Mouse (Mus musculus): ENCODE data around the gene Cacna2d2. TPM values are rescaled to one million over a fixed set of nuclear protein-coding genes. Genes with fewer than 3 reads are reported as not detected.

The Cacna2d2 gene
- polyA plus RNA-seq, 1 experiment from 2014 or later = 0.77 TPM

GRCm38 (mm10) chr9:107424485-107425175 is 25.2 kb downstream of the Cacna2d2 start:
- Histone ChIP-seq H3K9me3 (ENCODE audit: control insufficient read depth, low read length) (no peaks in the 10 kb centered on the region), H3K9ac (ENCODE audit: low read depth, low read length) (no peak overlapping the region), H3K27me3 (replicated peaks; ENCODE audit: control insufficient read depth, insufficient read depth, low read length) (peaks cover 3% of the 10 kb centered on the region; the same call in 1 of the 2 replicates), H3K4me3 (ENCODE audit: low read length) (no peak overlapping the region), H3K4me2 (ENCODE audit: low read depth, low read length) (no peak overlapping the region), H3K4me1 (ENCODE audit: control insufficient read depth, insufficient read depth, low read length) (no peaks in the 10 kb centered on the region), H3K36me3 (ENCODE audit: control insufficient read depth, insufficient read depth, low read length) (no peaks in the 10 kb centered on the region), H3K27ac (ENCODE audit: low read length) (no peak overlapping the region)
- no peak for ATAC-seq
- 67% methylated on average over 12 of the region's 12 CpGs for WGBS

DNA sequence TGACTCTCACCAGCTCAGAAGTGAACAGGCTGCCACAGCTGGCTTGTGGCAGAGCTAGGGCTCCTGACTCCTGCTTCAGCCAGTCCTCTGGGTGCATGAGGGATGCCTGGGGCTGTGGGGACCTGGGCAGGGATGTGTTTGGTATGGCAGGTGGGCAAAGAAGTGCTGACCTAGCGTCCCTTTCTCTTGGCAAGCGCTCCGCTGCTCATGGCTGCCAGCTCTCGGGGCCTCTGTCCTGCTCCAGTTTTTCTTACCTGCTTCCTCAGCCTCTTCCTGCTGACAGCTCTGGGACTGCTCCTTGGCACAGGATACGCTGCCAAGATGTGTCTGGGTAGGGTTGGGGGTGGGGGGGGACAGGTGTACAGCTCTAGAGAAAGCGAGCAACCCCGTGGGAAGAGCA is 28.5 kb downstream of the Cacna2d2 start:
- H3K4me3 ChIP-seq (ENCODE audit: low read length) = no peak overlapping the region
- WGBS = 81% methylated on average over 7 of the region's 7 CpGs
- no peak overlapping the region for H3K27ac ChIP-seq (ENCODE audit: low read length)
- no peaks in the 10 kb centered on the region for H3K36me3 ChIP-seq (ENCODE audit: control insufficient read depth, insufficient read depth, low read length)
- H3K27me3 ChIP-seq (replicated peaks; ENCODE audit: control insufficient read depth, insufficient read depth, low read length) = peaks cover 3% of the 10 kb centered on the region; the same call in 1 of the 2 replicates
- ATAC-seq = no peak
- no peaks in the 10 kb centered on the region for H3K4me1 ChIP-seq (ENCODE audit: control insufficient read depth, insufficient read depth, low read length)
- H3K4me2 ChIP-seq (ENCODE audit: low read depth, low read length) = no peak overlapping the region
- no peaks in the 10 kb centered on the region for H3K9me3 ChIP-seq (ENCODE audit: control insufficient read depth, low read length)
- no peak overlapping the region for H3K9ac ChIP-seq (ENCODE audit: low read depth, low read length)

GRCm38 (mm10) chr9:107428451-107429186 is 29.2 kb downstream of the Cacna2d2 start:
- H3K4me3 ChIP-seq (ENCODE audit: low read length) = no peak overlapping the region
- H3K9me3 ChIP-seq (ENCODE audit: control insufficient read depth, low read length) = no peaks in the 10 kb centered on the region
- H3K27ac ChIP-seq (ENCODE audit: low read length) = no peak overlapping the region
- ATAC-seq = no peak
- H3K9ac ChIP-seq (ENCODE audit: low read depth, low read length) = no peak overlapping the region
- peaks cover 3% of the 10 kb centered on the region; the same call in 1 of the 2 replicates for H3K27me3 ChIP-seq (replicated peaks; ENCODE audit: control insufficient read depth, insufficient read depth, low read length)
- no peak overlapping the region for H3K4me2 ChIP-seq (ENCODE audit: low read depth, low read length)
- 38% methylated on average over 5 of the region's 5 CpGs for WGBS
- no peaks in the 10 kb centered on the region for H3K4me1 ChIP-seq (ENCODE audit: control insufficient read depth, insufficient read depth, low read length)
- H3K36me3 ChIP-seq (ENCODE audit: control insufficient read depth, insufficient read depth, low read length) = no peaks in the 10 kb centered on the region

DNA sequence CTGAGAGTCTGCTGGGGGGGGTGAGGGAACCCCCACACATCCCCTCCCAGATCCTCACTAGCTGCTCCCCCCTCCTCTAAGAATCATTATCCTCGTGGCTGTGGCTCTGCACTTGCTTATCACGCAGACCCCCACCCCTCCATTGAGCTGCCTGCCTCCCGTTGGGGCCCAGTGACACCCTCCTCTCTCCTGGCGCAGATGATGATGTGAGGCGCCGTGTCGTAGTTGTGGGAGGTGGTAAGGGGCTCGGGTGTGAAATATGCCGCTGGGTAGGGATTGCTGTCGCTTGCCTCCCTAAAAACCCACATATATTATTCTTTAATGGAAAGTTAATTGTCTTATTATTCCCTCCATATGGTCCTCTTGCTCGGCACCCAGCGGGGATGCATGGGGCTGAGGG is 31.0 kb downstream of the Cacna2d2 start:
- no peak overlapping the region for H3K9ac ChIP-seq (ENCODE audit: low read depth, low read length)
- H3K4me2 ChIP-seq (ENCODE audit: low read depth, low read length) = no peak overlapping the region
- H3K4me1 ChIP-seq (ENCODE audit: control insufficient read depth, insufficient read depth, low read length) = peaks cover 2% of the 10 kb centered on the region; the same call in 1 of the 2 replicates
- H3K4me3 ChIP-seq (ENCODE audit: low read length) = no peak overlapping the region
- no peak for ATAC-seq
- 56% methylated on average over 12 of the region's 12 CpGs for WGBS
- H3K9me3 ChIP-seq (ENCODE audit: control insufficient read depth, low read length) = no peaks in the 10 kb centered on the region
- H3K27ac ChIP-seq (ENCODE audit: low read length) = no peak overlapping the region
- peaks cover 3% of the 10 kb centered on the region; the same call in 1 of the 2 replicates for H3K27me3 ChIP-seq (replicated peaks; ENCODE audit: control insufficient read depth, insufficient read depth, low read length)
- no peaks in the 10 kb centered on the region for H3K36me3 ChIP-seq (ENCODE audit: control insufficient read depth, insufficient read depth, low read length)

- ATAC-seq = no peak
Observed at GRCm38 (mm10) chr9:107432546-107432945, 33.1 kb downstream of the Cacna2d2 start.

DNA sequence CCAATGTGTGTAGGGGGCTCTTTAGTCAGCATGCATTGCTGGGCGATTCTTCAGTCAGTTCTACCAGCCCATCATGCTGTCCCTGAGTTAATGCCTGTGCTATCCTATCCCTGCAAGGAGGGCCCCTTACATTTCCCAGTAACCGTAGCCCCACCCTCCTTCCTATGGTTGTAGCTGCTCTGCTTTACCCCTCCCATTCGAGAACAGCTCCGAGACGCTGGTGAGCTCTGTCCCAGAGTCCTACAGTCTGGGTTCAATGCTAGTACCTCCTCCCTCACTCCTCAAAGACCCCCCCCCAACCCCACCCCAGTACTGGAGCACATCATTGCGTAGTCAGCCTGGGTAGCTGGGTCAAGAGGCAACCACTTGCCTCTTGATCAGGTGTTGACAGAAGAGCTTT is 35.4 kb downstream of the Cacna2d2 start:
- H3K4me1 ChIP-seq (ENCODE audit: control insufficient read depth, insufficient read depth, low read length) = peaks cover 4% of the 10 kb centered on the region; the same call in 1 of the 2 replicates
- no peak overlapping the region for H3K4me2 ChIP-seq (ENCODE audit: low read depth, low read length)
- H3K27ac ChIP-seq (ENCODE audit: low read length) = no peak overlapping the region
- H3K9ac ChIP-seq (ENCODE audit: low read depth, low read length) = no peak overlapping the region
- H3K36me3 ChIP-seq (ENCODE audit: control insufficient read depth, insufficient read depth, low read length) = no peaks in the 10 kb centered on the region
- WGBS = 18% methylated on average over 6 of the region's 6 CpGs
- H3K27me3 ChIP-seq (replicated peaks; ENCODE audit: control insufficient read depth, insufficient read depth, low read length) = no peaks in the 10 kb centered on the region
- 0 out of 2 replicates have a peak, but pooled peaks have one; percentile 31 for ATAC-seq
- no peak overlapping the region for H3K4me3 ChIP-seq (ENCODE audit: low read length)
- no peaks in the 10 kb centered on the region for H3K9me3 ChIP-seq (ENCODE audit: control insufficient read depth, low read length)

More at GRCm38 (mm10) chr9:107432546-107432945, 33.1 kb downstream of the Cacna2d2 start:
- no peak overlapping the region for H3K4me2 ChIP-seq (ENCODE audit: low read depth, low read length)
- no peak overlapping the region for H3K9ac ChIP-seq (ENCODE audit: low read depth, low read length)
- H3K4me1 ChIP-seq (ENCODE audit: control insufficient read depth, insufficient read depth, low read length) = peaks cover 4% of the 10 kb centered on the region; the same call in 1 of the 2 replicates
- no peaks in the 10 kb centered on the region for H3K36me3 ChIP-seq (ENCODE audit: control insufficient read depth, insufficient read depth, low read length)
- H3K27ac ChIP-seq (ENCODE audit: low read length) = no peak overlapping the region
- H3K4me3 ChIP-seq (ENCODE audit: low read length) = no peak overlapping the region
- WGBS = 56% methylated on average over 3 of the region's 3 CpGs
- H3K27me3 ChIP-seq (replicated peaks; ENCODE audit: control insufficient read depth, insufficient read depth, low read length) = no peaks in the 10 kb centered on the region
- no peaks in the 10 kb centered on the region for H3K9me3 ChIP-seq (ENCODE audit: control insufficient read depth, low read length)

GRCm38 (mm10) chr9:107435285-107435684 is 35.9 kb downstream of the Cacna2d2 start:
- H3K4me3 ChIP-seq (ENCODE audit: low read length) = no peak overlapping the region
- no peaks in the 10 kb centered on the region for H3K27me3 ChIP-seq (replicated peaks; ENCODE audit: control insufficient read depth, insufficient read depth, low read length)
- peaks cover 4% of the 10 kb centered on the region; the same call in 1 of the 2 replicates for H3K4me1 ChIP-seq (ENCODE audit: control insufficient read depth, insufficient read depth, low read length)
- H3K9me3 ChIP-seq (ENCODE audit: control insufficient read depth, low read length) = no peaks in the 10 kb centered on the region
- 33% methylated on average over 6 of the region's 6 CpGs for WGBS
- H3K4me2 ChIP-seq (ENCODE audit: low read depth, low read length) = no peak overlapping the region
- no peaks in the 10 kb centered on the region for H3K36me3 ChIP-seq (ENCODE audit: control insufficient read depth, insufficient read depth, low read length)
- ATAC-seq = no peak
- H3K9ac ChIP-seq (ENCODE audit: low read depth, low read length) = no peak overlapping the region
- H3K27ac ChIP-seq (ENCODE audit: low read length) = no peak overlapping the region

GRCm38 (mm10) chr9:107442891-107443290 is 43.5 kb downstream of the Cacna2d2 start:
- Histone ChIP-seq H3K36me3 (ENCODE audit: control insufficient read depth, insufficient read depth, low read length) (no peaks in the 10 kb centered on the region), H3K27ac (ENCODE audit: low read length) (no peak overlapping the region), H3K9ac (ENCODE audit: low read depth, low read length) (no peak overlapping the region), H3K4me3 (ENCODE audit: low read length) (no peak overlapping the region), H3K4me1 (ENCODE audit: control insufficient read depth, insufficient read depth, low read length) (0 out of 2 replicates have a peak, but pooled peaks cover 2% of the 10 kb centered on the region), H3K27me3 (replicated peaks; ENCODE audit: control insufficient read depth, insufficient read depth, low read length) (0 out of 2 replicates have a peak, but pooled peaks cover 2% of the 10 kb centered on the region), H3K4me2 (ENCODE audit: low read depth, low read length) (no peak overlapping the region), H3K9me3 (ENCODE audit: control insufficient read depth, low read length) (no peaks in the 10 kb centered on the region)
- no peak for ATAC-seq
- WGBS = 77% methylated on average over 4 of the region's 4 CpGs

DNA sequence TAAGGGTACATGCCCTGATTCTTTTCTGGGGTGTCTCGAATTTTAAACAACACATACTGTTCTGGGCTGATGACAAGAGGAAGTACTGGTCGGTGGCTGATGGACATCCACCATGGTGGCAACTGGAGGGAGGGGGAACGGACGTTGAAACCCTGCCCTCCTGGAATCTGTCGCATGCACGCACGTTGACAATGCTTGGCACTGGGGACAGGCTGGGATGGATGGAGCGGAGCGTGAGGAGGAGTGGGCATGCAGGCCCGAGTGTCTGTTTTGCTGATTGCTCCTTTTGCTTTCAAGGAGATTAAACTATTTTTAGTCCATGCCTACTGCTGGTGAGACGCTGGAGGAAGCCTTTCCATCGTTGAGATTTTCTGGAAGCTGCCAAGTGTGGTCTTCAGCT is 43.9 kb downstream of the Cacna2d2 start:
- Histone ChIP-seq H3K9ac (ENCODE audit: low read depth, low read length) (no peak overlapping the region), H3K4me2 (ENCODE audit: low read depth, low read length) (no peak overlapping the region), H3K4me1 (ENCODE audit: control insufficient read depth, insufficient read depth, low read length) (0 out of 2 replicates have a peak, but pooled peaks cover 2% of the 10 kb centered on the region), H3K27ac (ENCODE audit: low read length) (no peak overlapping the region), H3K9me3 (ENCODE audit: control insufficient read depth, low read length) (no peaks in the 10 kb centered on the region), H3K27me3 (replicated peaks; ENCODE audit: control insufficient read depth, insufficient read depth, low read length) (0 out of 2 replicates have a peak, but pooled peaks cover 2% of the 10 kb centered on the region), H3K36me3 (ENCODE audit: control insufficient read depth, insufficient read depth, low read length) (no peaks in the 10 kb centered on the region), H3K4me3 (ENCODE audit: low read length) (no peak overlapping the region)
- ATAC-seq = no peak
- WGBS = 64% methylated on average over 12 of the region's 12 CpGs

Data from intestine, embryonic 16.5 days (tissue).